Mouse (Mus musculus): ENCODE measurements around the gene BC048507. TPM values are rescaled to one million over a fixed set of nuclear protein-coding genes. Genes with fewer than 3 reads are reported as not detected.
"Not testable (repeated sequence)": the region's sequence is repeated elsewhere in the genome, so short reads cannot be mapped to it uniquely, and the experiment has no call there.

The BC048507 gene
- not detected in 2 replicates for polyA plus RNA-seq (2012; rRNA removed)

GRCm38 (mm10) chr13:67863026-67863425 is at the start of gene BC048507:
TSS of gene BC048507 (plus strand) at chr13:67863326.
- 83% methylated on average over 11 of the region's 11 CpGs for WGBS
- H3K27me3 ChIP-seq (ENCODE audit: control insufficient read depth, insufficient read depth, low read length), result no peaks in the 10 kb centered on the region
- H3K4me1 ChIP-seq (ENCODE audit: control insufficient read depth, insufficient read depth, low read length), result no peaks in the 10 kb centered on the region
- H3K4me3 ChIP-seq (replicated peaks; ENCODE audit: insufficient read depth, low read depth, low read length), result no peak within 1 kb of the TSS
- no peak for DNase-seq
- TF ChIP-seq POLR2A (IDR thresholded peaks at IDR 0.05; ENCODE audit: borderline replicate concordance, insufficient read depth, low read length), result no peak
- no peak for TF ChIP-seq CTCF (IDR thresholded peaks at IDR 0.05; ENCODE audit: borderline replicate concordance, insufficient read depth, low read depth, low read length)
- no peak within 1 kb of the TSS for H3K27ac ChIP-seq (ENCODE audit: insufficient read depth, low read length)

- whole genome bisulfite sequencing, result 2% methylated on average over 31 of the region's 31 CpGs
Observed at GRCm38 (mm10) chr13:67813710-67814660, 49.1 kb upstream of the BC048507 start, which contains the start of gene Zfp273. TSS of gene Zfp273 (plus strand) at chr13:67813740.

GRCm38 (mm10) chr13:67818636-67819035 is 44.5 kb upstream of the BC048507 start:
- TF ChIP-seq CTCF (IDR thresholded peaks at IDR 0.05; ENCODE audit: borderline replicate concordance, insufficient read depth, low read depth, low read length), result no peak
- no peak for TF ChIP-seq POLR2A (IDR thresholded peaks at IDR 0.05; ENCODE audit: borderline replicate concordance, insufficient read depth, low read length)
- no peaks in the 10 kb centered on the region; the same call in 1 of the 2 replicates for H3K4me1 ChIP-seq (ENCODE audit: control insufficient read depth, insufficient read depth, low read length)
- no peak overlapping the region for H3K27ac ChIP-seq (ENCODE audit: insufficient read depth, low read length)
- H3K27me3 ChIP-seq (ENCODE audit: control insufficient read depth, insufficient read depth, low read length), result no peaks in the 10 kb centered on the region; the same call in 1 of the 2 replicates
- no peak for DNase-seq
- 81% methylated on average over 1 of the region's 1 CpGs for WGBS
- no peak overlapping the region for H3K4me3 ChIP-seq (replicated peaks; ENCODE audit: insufficient read depth, low read depth, low read length)

More at GRCm38 (mm10) chr13:67813710-67814660, 49.1 kb upstream of the BC048507 start, which contains the start of gene Zfp273:
- TF ChIP-seq CTCF (IDR thresholded peaks at IDR 0.05; ENCODE audit: borderline replicate concordance, insufficient read depth, low read depth, low read length) (no peak), POLR2A (IDR thresholded peaks at IDR 0.05; ENCODE audit: borderline replicate concordance, insufficient read depth, low read length) (peak; percentile 32; the same call in 1 of the 2 replicates)
- H3K4me1 ChIP-seq (ENCODE audit: control insufficient read depth, insufficient read depth, low read length), result no peaks in the 10 kb centered on the region; the same call in 1 of the 2 replicates
- H3K27ac ChIP-seq (ENCODE audit: insufficient read depth, low read length), result peak within 1 kb of the TSS; percentile 85
- peak within 1 kb of the TSS; percentile 96 for H3K4me3 ChIP-seq (replicated peaks; ENCODE audit: insufficient read depth, low read depth, low read length)
- peak; percentile 88 for DNase-seq
- H3K27me3 ChIP-seq (ENCODE audit: control insufficient read depth, insufficient read depth, low read length), result no peaks in the 10 kb centered on the region

- H3K27ac ChIP-seq (ENCODE audit: insufficient read depth, low read length), result peak within 1 kb of the TSS; percentile 80
- no peaks in the 10 kb centered on the region for H3K4me1 ChIP-seq (ENCODE audit: control insufficient read depth, insufficient read depth, low read length)
- WGBS, result 1% methylated on average over 14 of the region's 14 CpGs
- TF ChIP-seq CTCF (IDR thresholded peaks at IDR 0.05; ENCODE audit: borderline replicate concordance, insufficient read depth, low read depth, low read length), result no peak
- peak; percentile 27; the same call in 1 of the 2 replicates for TF ChIP-seq POLR2A (IDR thresholded peaks at IDR 0.05; ENCODE audit: borderline replicate concordance, insufficient read depth, low read length)
- peak within 1 kb of the TSS; percentile 73 for H3K4me3 ChIP-seq (replicated peaks; ENCODE audit: insufficient read depth, low read depth, low read length)
- no peaks in the 10 kb centered on the region for H3K27me3 ChIP-seq (ENCODE audit: control insufficient read depth, insufficient read depth, low read length)
- peak; percentile 75 to 77 for DNase-seq
Observed at GRCm38 (mm10) chr13:67830911-67831336, 32.2 kb upstream of the BC048507 start, which contains the start of gene Gm10037. TSS of gene Gm10037 (plus strand) at chr13:67831106.

GRCm38 (mm10) chr13:67833137-67833536 is 30.0 kb upstream of the BC048507 start:
- not testable (repeated sequence) for H3K27ac ChIP-seq (ENCODE audit: insufficient read depth, low read length); DNase-seq; H3K4me1 ChIP-seq (ENCODE audit: control insufficient read depth, insufficient read depth, low read length); H3K27me3 ChIP-seq (ENCODE audit: control insufficient read depth, insufficient read depth, low read length); H3K4me3 ChIP-seq (replicated peaks; ENCODE audit: insufficient read depth, low read depth, low read length)

GRCm38 (mm10) chr13:67843775-67844118 is 19.4 kb upstream of the BC048507 start:
- Histone ChIP-seq H3K4me1 (ENCODE audit: control insufficient read depth, insufficient read depth, low read length) (no peaks in the 10 kb centered on the region), H3K4me3 (replicated peaks; ENCODE audit: insufficient read depth, low read depth, low read length) (no peak overlapping the region), H3K27ac (ENCODE audit: insufficient read depth, low read length) (no peak overlapping the region), H3K27me3 (ENCODE audit: control insufficient read depth, insufficient read depth, low read length) (no peaks in the 10 kb centered on the region)
- WGBS, result 39% methylated on average over 6 of the region's 6 CpGs
- DNase-seq, result no peak
- TF ChIP-seq CTCF (IDR thresholded peaks at IDR 0.05; ENCODE audit: borderline replicate concordance, insufficient read depth, low read depth, low read length) (no peak), POLR2A (IDR thresholded peaks at IDR 0.05; ENCODE audit: borderline replicate concordance, insufficient read depth, low read length) (no peak)

- WGBS, result 0% methylated on average over 19 of the region's 19 CpGs
- Histone ChIP-seq H3K4me3 (replicated peaks; ENCODE audit: insufficient read depth, low read depth, low read length) (peak overlapping the region; percentile 79), H3K4me1 (ENCODE audit: control insufficient read depth, insufficient read depth, low read length) (no peaks in the 10 kb centered on the region), H3K27ac (ENCODE audit: insufficient read depth, low read length) (no peak overlapping the region), H3K27me3 (ENCODE audit: control insufficient read depth, insufficient read depth, low read length) (no peaks in the 10 kb centered on the region)
- TF ChIP-seq POLR2A (IDR thresholded peaks at IDR 0.05; ENCODE audit: borderline replicate concordance, insufficient read depth, low read length) (no peak), CTCF (IDR thresholded peaks at IDR 0.05; ENCODE audit: borderline replicate concordance, insufficient read depth, low read depth, low read length) (peak; percentile 48; the same call in 1 of the 2 replicates)
- DNase-seq, result peak; percentile 62
Observed at GRCm38 (mm10) chr13:67844119-67844852, 18.8 kb upstream of the BC048507 start.

Data from cerebellum, adult 2 months (tissue).